Mouse (Mus musculus) CD4-positive, CD25-positive, alpha-beta regulatory T cell, adult 2 months (primary cell): ENCODE results near the gene Fam210b.
A peak's percentile ranks its signal among the peaks of the same experiment; 100 is the strongest.

ENCODE experiments used
- DNase-seq: peaks from one replicate; pipeline ENCODE4 v3.0.0-alpha.2; 2012; ENCODE audit warnings: low read depth, low spot score

Gene Fam210b

GRCm38 (mm10) chr2:172349776-172350175, 4.4 kb downstream of the Fam210b start:
- no peak for DNase-seq

- no peak for DNase-seq
These were observed 5.4 kb downstream of the Fam210b start for GRCm38 (mm10) chr2:172350773-172351172.

GRCm38 (mm10) chr2:172353218-172353617, 7.9 kb downstream of the Fam210b start:
- no peak for DNase-seq

GRCm38 (mm10) chr2:172354761-172355160, 9.4 kb downstream of the Fam210b start:
- DNase-seq = no peak

GRCm38 (mm10) chr2:172355833-172356232, 10.5 kb downstream of the Fam210b start:
- DNase-seq = no peak

- no peak for DNase-seq
These were observed 17.8 kb downstream of the Fam210b start for GRCm38 (mm10) chr2:172363176-172363575.

GRCm38 (mm10) chr2:172370411-172371223, 25.3 kb downstream of the Fam210b start, which contains the start of the genes Aurka and Cstf1:
TSS of gene Aurka (minus strand) at chr2:172370535.
TSS of gene Cstf1 (plus strand) at chr2:172370681.
- peak; percentile 96 for DNase-seq

- no peak for DNase-seq
These were observed 25.9 kb downstream of the Fam210b start for GRCm38 (mm10) chr2:172371258-172371657.

- no peak for DNase-seq
These were observed 31.2 kb downstream of the Fam210b start for GRCm38 (mm10) chr2:172376551-172376950.

GRCm38 (mm10) chr2:172376999-172377515, 31.7 kb downstream of the Fam210b start:
- no peak for DNase-seq

- peak; percentile 84 for DNase-seq
These were observed 33.0 kb downstream of the Fam210b start for GRCm38 (mm10) chr2:172378332-172378731.

- no peak for DNase-seq
These were observed 35.1 kb downstream of the Fam210b start for GRCm38 (mm10) chr2:172380513-172380912.

- DNase-seq = no peak
These were observed 36.0 kb downstream of the Fam210b start for GRCm38 (mm10) chr2:172381341-172381740.

- no peak for DNase-seq
These were observed 36.5 kb downstream of the Fam210b start for GRCm38 (mm10) chr2:172381898-172382297.

GRCm38 (mm10) chr2:172384715-172385114, 39.4 kb downstream of the Fam210b start:
- DNase-seq = no peak

GRCm38 (mm10) chr2:172390341-172390740, 45.0 kb downstream of the Fam210b start:
- DNase-seq = no peak

- DNase-seq = peak; percentile 33
These were observed 46.7 kb downstream of the Fam210b start for GRCm38 (mm10) chr2:172392041-172392521.

- DNase-seq = peak; percentile 79
These were observed 48.2 kb downstream of the Fam210b start, which contains the start of gene Cass4 for GRCm38 (mm10) chr2:172393391-172394051. TSS of gene Cass4 (plus strand) at chr2:172393794.

GRCm38 (mm10) chr2:172394052-172394392, 48.7 kb downstream of the Fam210b start:
- no peak for DNase-seq

- DNase-seq = no peak
These were observed 49.3 kb downstream of the Fam210b start for GRCm38 (mm10) chr2:172394671-172395070.

GRCm38 (mm10) chr2:172395961-172396360, 50.6 kb downstream of the Fam210b start:
- DNase-seq = no peak

GRCm38 (mm10) chr2:172399901-172400300, 54.5 kb downstream of the Fam210b start:
- peak; percentile 93 for DNase-seq
